Mouse (Mus musculus): ENCODE data around the gene Ccdc92. TPM values are rescaled to one million over a fixed set of nuclear protein-coding genes. Genes with fewer than 3 reads are reported as not detected.

Gene Ccdc92
- total RNA-seq, 2 experiments from 2014 or later = 0.68 to 1.3 TPM

DNA sequence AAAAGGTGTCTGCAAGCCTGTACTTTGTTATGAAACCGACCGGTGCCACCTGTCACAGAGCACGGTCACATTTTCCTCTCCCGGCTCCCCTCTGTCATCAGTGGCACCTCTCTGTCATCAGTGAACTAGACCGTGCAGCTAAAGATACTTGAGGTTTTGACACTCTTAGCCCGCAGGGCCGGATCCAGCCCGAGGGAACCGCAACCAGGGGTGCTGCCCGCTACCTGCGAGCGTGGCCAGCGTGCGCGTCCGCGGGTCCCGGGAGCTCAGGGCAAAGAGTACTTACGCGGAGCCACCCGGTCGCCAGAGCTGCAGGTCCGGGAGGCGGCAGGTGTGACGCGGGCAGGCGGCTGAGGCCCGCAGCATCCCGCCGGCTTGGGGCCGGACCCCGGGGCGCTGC is 761 bp downstream of the Ccdc92 start:
- no peak for ATAC-seq (replicated peaks; ENCODE audit: low FRiP score, poor library complexity, severe bottlenecking)

DNA sequence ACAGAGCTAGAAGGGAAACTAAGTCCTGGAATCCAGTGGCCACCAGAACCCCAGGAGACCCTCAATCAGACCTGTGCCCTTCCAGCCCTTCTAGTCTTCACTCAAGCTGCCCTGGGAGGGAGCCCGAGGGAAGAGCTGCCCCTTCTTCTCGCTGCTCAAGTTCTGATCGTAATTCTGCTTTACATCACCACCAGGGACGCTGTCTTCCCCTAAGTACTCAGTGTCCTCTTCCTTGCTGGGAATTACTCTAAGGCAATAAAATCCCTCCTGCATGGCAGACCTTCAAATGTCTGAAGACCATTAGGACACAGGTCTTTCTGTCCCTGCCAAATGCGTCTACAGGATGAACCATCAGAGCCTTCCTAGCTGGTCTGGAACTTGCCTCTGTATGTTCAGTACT is 2.2 kb downstream of the Ccdc92 start:
- ATAC-seq (replicated peaks; ENCODE audit: low FRiP score, poor library complexity, severe bottlenecking) = no peak

DNA sequence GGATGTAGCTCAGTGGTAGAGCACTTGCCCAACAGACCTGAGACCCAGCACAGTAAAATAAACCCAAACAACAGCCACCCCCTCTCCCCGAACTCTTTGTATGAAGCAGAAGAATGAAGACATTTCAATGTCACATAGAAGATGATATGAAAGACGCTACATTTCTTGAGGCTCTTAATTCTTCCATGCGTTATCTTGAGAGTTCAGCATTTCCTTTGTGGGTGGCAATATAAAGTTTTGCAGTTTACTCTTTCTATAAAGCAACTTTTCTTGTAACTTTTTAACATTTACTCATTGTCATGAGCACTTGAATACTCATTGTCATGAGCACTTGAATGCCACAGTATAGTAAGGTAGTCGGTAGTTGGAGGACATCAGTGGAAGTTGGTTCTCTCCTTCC is 8.0 kb downstream of the Ccdc92 start:
- ATAC-seq (replicated peaks; ENCODE audit: low FRiP score, poor library complexity, severe bottlenecking) = no peak

DNA sequence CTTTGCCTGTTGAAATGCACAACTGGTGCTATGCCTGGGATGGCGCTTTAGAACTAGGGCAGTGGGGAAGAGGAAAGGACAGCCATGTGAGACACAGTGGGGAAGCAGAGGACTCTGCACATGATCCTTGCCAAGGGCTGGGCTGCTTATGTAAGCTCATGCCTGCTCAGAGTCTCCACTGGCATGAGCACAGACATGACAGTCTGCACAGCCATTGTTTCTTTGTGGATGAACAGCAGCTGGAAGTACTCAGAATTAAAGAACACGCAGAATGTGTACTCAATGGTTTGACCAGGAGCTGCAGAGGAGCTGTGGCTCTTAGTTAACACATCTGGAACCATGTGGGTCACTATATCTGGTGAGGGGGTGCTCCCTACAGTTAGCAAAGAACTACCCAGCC is 9.1 kb downstream of the Ccdc92 start:
- ATAC-seq (replicated peaks; ENCODE audit: low FRiP score, poor library complexity, severe bottlenecking) = no peak

DNA sequence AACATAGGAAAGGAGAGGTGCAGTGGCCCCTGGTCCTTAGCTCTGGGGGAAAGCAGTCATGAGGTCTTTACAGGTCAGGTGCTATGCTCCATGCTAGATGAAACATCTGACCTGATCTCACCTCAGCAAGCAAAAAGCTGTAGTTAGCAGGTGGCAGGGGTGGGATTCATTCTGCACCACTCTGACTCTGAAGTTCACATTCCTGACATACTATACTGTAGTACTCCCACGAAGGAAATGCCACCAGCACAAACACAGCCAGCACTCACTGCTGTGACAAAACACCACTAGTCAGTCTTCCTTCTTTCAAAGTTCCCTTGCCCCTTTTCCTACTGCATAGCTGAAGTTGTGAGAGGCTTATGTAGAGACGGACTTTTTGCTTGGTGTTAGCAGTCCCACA is 9.9 kb downstream of the Ccdc92 start:
- ATAC-seq (replicated peaks; ENCODE audit: low FRiP score, poor library complexity, severe bottlenecking) = no peak

DNA sequence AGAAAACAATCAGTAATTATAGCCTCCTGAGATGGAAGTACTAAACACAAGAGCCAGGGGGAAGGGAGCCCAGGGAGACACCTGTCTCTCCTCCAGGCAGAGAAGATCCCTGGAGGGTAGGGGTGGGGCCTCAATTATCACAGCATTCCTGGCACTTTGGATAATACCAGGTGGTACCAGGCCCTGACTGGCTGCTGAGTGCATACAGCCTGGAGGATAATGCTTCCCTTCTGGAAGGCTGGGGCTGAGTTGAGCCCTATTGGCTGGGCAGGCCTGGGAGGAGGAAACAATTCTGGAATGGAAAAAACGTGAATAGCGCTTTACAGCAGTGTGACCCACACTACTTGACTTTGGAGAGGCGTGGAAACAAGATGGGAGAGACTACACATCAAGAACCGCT is 10.7 kb downstream of the Ccdc92 start:
- ATAC-seq (replicated peaks; ENCODE audit: low FRiP score, poor library complexity, severe bottlenecking) = no peak

DNA sequence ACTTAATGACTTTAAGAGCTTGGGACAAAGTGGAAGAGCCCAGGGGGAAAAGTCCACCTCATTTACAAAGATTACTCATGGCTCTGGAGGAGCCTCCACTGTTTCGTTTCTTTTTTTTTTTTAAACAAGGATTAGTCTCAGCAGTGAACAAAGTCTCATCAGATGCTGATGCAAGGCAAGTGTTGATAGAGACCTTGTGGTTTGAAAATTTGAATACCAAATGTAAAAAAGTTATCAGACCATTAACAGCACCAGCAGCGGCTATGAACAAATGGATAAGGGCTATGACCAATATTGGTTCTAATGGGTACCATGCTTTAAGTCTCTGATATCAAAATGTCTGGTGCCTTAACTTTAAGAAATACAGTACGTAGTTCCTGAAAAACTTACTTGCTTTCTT is 13.2 kb downstream of the Ccdc92 start:
- ATAC-seq (replicated peaks; ENCODE audit: low FRiP score, poor library complexity, severe bottlenecking) = no peak

DNA sequence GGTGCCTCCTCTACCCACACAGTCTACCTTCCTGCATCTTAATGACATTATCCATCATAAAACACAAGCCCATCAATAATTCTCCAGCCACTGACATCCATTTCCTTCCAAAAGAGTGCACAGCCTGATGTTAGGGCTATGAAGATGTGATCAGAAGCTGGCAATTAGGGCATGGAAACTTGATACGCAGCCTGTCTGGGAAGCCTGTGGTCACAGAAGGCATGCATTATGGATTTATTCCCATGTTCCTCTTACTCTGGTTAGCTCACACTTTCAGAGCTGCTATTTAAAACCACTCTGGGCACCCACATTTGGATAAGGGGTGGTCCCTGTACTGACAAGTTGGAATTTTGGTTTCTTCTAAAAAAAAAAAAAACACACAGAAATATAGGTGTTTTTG is 15.2 kb downstream of the Ccdc92 start:
- ATAC-seq (replicated peaks; ENCODE audit: low FRiP score, poor library complexity, severe bottlenecking) = no peak

DNA sequence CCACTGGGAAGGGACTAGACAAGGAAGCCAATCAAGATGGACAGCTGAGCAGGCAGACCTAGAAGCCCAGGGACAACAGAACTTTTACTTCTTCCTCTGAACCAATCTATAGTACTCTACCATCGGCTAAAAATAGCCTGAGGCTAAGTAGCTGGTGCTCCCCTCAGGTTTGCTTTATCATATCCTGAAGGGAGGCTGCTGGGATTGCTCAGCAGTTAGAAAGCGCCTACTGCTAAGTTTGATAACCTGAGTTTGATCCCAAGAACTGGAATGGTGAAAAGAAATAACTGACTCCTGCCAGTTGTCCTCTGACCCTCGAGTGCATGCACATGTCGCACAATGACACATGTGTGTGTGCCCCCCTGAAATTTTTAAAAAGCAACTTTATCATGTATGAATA is 17.3 kb downstream of the Ccdc92 start:
- no peak for ATAC-seq (replicated peaks; ENCODE audit: low FRiP score, poor library complexity, severe bottlenecking)

DNA sequence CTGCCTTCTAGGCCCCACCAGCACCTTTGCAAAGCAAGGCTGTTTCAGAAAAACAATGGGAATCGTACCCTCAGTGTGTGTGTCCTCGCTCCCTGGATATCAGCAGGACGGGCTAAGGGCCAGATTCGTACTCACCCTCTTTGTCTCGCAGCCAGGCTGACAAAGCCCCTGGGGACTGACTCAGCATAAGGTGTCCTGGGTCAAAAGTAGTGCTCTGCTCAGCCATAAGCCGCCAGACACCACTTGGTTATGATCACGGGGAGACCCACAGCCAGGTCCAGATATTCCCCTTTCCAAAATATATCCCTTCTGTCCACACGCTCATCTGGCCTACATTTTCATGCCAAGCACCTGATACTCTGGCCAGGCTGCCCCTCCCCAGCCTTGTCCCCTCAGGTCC is 18.8 kb downstream of the Ccdc92 start:
- no peak for ATAC-seq (replicated peaks; ENCODE audit: low FRiP score, poor library complexity, severe bottlenecking)

DNA sequence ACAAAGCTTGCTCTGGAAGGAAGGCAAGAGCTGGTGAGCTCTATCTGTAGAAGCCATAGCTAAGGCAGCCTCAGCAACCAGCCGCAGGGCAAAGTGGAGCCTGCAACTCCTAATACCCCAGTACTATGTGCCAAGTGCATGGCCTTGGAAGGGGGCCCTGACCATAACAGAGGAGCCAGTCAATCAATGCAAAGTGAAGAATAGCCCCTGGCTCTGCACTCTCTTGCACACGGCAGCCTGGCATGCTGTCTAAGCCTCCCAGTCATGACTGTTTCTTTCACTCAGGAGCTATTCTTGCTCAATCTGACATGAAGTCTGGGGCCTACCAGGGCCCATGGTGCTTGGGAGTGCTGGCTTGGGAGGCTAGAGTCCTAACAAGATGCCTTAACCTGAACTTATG is 21.6 kb downstream of the Ccdc92 start:
- ATAC-seq (replicated peaks; ENCODE audit: low FRiP score, poor library complexity, severe bottlenecking) = no peak

DNA sequence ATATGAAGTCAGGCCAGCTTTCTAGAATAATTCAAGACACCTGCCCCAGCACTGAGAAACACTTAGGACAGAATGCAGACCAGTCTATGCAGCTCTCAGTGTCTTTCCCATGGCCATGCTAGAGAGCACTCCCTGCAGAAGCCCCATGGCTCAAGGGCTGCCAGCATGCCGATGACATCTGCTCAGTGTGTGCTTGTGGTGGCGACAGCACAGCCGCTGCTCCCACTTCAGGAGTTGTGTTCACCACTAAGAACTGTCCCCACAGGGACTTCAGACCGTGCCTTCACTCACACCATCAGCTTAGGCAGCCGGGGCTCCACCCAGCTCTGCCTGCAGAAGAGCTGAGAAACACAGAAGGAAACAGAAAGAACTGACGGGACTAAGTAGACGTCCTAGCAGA is 22.0 kb downstream of the Ccdc92 start:
- ATAC-seq (replicated peaks; ENCODE audit: low FRiP score, poor library complexity, severe bottlenecking) = no peak

DNA sequence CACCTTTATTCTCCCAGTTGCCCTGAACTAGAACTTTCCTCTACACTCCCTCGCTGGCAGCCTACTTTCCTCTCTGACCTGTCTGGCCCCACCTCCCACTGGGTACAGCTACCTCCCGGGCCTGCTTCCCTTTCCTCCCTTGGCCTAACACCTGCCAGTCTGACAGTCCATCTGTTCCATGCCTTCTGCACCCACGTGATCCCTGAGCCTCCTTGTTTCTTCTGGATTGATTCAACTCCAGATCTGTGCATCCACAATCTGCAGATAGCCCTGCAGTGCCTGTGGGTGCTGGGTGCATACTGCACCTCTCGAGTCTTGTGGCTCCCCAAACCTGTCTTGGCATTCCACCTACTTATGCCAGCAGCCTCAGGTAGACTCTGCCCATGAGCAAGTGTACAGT is 25.6 kb downstream of the Ccdc92 start:
- ATAC-seq (replicated peaks; ENCODE audit: low FRiP score, poor library complexity, severe bottlenecking) = no peak

DNA sequence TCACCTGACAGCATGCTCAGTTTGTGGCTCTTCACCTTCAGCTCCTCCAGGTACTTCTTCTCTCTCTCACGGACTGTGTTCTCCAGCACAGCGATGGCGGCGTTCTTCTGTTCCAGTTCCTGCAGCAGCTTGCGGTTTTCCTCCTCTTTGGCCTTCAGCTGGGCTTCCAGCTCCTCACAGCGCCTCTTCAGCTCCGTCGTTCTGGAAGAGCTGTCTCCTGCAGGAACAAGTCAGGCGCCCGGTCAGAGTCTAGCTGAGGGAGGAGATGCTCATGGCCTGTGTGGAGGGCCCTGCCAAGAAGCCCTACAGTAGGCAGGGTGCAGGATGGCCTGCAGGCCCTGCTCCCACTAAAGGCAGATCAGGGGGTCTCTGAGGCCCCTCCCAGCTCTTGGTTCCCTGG is 26.1 kb downstream of the Ccdc92 start:
- no peak for ATAC-seq (replicated peaks; ENCODE audit: low FRiP score, poor library complexity, severe bottlenecking)

DNA sequence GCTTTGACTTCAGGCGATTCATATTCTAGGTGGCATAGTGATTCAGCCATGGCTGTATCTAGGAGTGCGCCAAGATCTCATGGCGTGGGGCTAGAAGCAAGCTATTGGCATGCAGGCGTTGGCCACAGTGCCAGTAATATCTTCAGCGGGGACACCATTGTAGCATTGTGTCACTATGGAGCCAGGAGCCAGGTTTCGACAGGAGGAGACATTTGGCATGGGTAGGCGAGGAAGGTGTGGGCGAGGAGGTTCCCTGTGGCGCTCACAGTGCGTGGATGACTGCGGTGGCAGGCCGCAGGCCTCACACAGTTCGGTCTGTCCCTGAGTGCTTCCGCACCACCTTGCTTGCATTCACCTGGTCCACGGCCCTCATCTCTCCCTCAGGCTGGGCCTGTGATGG is 27.0 kb downstream of the Ccdc92 start:
- no peak for ATAC-seq (replicated peaks; ENCODE audit: low FRiP score, poor library complexity, severe bottlenecking)

DNA sequence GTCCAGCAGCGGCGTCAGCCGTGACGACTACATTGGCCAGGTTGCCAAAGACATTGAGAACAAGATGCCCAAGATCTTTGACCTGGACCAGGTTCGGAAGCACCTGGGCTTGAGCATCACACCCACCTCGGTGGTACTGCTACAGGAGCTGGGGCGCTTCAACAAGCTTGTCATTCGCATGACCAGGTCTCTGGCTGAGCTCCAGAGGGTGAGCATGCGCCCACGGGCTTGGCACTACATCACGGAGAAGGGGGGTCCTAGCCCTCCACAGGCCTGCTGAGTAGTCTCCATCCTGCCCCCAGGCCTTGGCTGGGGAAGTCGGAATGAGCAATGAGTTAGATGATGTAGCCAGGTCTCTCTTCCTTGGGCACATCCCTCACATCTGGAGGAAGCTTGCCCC is 31.9 kb downstream of the Ccdc92 start:
- no peak for ATAC-seq (replicated peaks; ENCODE audit: low FRiP score, poor library complexity, severe bottlenecking)

DNA sequence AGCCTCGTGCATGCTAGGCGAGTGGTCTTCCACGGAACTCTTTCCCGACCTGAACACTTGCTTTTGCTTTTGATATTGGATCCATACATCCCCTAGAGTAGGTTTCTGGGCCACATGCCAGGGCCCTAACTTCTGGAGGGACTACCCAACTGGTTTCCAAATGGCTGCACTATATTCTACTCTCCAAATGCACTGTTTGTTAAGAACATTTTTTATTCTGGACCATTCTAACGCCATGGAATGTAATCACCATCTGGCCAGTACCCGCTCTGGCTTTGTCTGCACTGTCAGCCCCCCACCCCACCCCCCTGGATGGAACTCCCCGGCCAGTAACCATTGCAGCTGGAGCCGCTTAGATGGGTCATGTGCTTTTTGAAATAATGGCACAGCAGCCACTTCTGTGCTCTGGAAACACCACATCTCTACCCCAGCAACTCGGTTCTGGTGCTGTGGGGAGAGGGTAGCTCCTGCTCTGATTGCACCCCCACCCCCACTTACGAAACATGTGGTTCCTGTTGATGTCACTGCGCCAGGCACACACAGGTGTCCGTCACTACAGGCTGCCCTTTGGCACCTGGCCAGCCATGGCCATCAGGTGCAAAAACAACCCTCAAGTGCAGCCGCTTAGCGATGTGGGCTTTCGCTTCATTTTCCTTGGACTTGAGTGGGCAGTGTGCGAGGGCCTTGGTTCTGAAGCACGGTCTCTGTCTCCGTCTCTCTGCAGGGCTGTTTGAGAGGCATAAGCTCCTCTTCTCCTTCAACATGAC is 39.9 kb downstream of the Ccdc92 start:
- no peak for ATAC-seq (replicated peaks; ENCODE audit: low FRiP score, poor library complexity, severe bottlenecking)

DNA sequence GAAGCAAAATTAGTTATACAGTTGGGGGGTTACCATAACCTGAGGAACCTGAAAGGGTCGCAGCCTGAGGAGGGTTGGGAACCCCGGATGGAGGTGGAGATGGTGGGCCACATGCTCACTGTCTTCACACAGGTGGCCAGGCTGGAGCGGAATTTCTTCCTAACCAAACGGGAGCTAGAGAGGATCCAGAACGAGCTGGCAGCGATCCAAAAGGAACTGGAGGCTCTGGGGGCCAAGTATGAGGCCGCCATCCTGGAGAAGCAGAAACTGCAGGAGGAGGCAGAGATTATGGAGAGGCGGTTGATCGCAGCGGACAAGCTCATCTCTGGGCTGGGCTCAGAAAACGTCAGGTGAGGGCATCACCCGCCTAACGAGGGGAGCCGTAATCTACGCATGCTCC is 45.2 kb downstream of the Ccdc92 start:
- ATAC-seq (replicated peaks; ENCODE audit: low FRiP score, poor library complexity, severe bottlenecking) = no peak

DNA sequence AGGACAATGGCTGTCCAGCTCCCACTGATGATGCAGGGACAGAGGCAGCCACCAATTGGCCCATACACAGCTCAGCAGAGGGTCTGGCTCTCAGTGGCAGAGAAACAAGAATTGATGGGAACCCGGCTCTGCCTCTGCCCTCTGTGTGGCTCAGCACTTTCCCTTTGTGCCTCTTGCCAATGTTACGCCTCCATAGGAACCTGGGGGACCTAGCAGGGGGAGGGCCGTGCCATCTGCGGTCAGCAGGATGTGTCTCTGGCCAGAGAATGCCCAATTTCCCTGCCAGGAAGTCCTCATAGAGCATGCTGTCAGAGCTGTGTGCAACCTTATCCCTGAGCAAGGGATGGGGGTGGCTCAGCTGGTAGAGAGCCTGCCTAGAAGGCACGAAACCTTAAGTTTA is 47.4 kb downstream of the Ccdc92 start:
- ATAC-seq (replicated peaks; ENCODE audit: low FRiP score, poor library complexity, severe bottlenecking) = no peak

DNA sequence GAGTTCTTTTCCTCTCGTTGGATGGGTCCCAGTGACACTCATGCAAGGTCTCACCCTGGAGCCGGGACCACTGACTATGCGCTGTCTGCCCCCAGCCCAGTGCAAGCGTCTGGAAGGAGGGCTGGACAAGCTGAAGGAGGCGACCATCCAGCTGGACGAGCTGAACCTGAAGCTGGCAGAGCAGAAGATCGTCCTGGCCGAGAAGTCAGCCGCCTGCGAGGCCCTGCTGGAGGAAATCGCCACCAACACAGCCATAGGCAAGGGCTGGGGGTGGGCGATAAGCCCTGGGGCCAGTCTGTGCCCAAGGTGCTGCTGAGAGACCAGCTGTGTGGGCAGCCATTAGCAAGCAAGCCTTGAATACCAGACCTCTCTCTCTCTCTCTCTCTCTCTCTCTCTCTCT is 49.8 kb downstream of the Ccdc92 start:
- no peak for ATAC-seq (replicated peaks; ENCODE audit: low FRiP score, poor library complexity, severe bottlenecking)

DNA sequence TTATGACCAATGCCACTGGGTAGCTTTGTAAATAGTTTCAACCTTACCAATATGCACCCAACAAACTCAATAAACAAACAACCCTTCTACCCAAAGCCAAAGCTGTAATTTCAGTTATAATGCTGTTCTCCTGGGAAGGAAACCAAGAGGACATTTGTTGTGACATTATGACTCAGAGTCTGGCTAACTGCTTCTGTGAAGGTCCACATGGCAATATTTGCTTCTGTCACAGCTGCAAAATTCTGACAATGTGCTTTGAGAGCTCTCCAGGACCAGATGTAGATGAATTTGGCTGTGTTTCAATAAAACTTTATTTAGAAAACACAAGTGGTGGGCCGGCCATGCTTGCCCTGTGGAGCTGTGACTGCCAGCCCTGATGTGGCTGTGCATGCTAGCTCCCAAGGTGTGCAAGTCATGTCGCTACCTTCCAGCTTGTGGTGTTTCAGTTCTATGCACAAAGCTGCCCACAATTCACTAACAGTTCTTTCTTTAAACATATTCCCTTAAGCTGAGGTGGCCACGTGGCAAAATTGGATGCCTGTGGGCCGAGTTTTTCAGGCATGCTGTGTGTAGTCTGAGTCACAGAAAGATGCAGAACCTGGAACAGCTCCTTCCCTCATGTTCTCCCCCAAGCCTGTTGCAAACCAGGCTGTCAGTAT is 52.4 kb downstream of the Ccdc92 start:
- ATAC-seq (replicated peaks; ENCODE audit: low FRiP score, poor library complexity, severe bottlenecking) = no peak

DNA sequence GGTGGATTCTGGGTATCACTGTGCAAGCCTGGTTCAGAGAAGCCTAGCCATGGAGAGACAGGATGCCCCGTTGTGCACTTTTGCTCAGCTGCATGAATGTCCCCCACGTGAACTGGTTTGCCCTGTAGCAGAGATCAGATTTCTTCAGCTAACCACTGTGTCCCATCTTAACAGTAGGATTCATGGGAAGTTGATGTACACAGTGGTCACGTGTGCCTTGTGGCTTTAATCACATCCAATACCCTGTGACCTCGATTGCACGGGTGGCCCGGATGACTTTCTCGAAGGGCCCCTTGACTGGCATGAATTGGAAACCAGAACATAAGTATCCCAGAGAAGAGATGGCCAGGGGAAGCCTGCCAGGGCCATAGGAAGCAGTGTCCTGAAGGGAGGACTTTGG is 70.1 kb downstream of the Ccdc92 start:
- no peak for ATAC-seq (replicated peaks; ENCODE audit: low FRiP score, poor library complexity, severe bottlenecking)
